Mouse (Mus musculus) left cerebral cortex, postnatal 25 days (tissue): ENCODE measurements around the gene Gm10337. TPM values are rescaled to one million over a fixed set of nuclear protein-coding genes. Genes with fewer than 3 reads are reported as not detected.

Experiments
- DNase-seq, 2 experiments: peaks; one replicate each; pipeline ENCODE4 v3.0.0; 2022; ENCODE audit warnings: low spot score in 2 of 2, mixed read lengths in 1 of 2
- intact Hi-C: fragments of 180-260 bp; cut with DNase I; formaldehyde crosslinking; loops from one replicate; pipeline ENCODE4 v1.15.1; 2025
- total RNA-seq, 2 experiments: library from RNA; stranded (reverse); gene quantifications; 2 replicates each; pipeline ENCODE4 v1.2.3; 2021

The Gm10337 gene
- total RNA-seq, 2 experiments from 2014 or later, result not detected

- DNase-seq, result no peak
- intact Hi-C loops, result no loop called here
Measured at GRCm38 (mm10) chr15:102533926-102534325, 30.4 kb downstream of the Gm10337 start.

- intact Hi-C loops, result no loop called here
- no peak for DNase-seq
Measured at GRCm38 (mm10) chr15:102544801-102545200, 41.3 kb downstream of the Gm10337 start.

- DNase-seq, result no peak
- intact Hi-C loops, result loop anchor here (2.0 kb wide), 2 partner anchors 79 to 125 kb away; partner anchors contain the start of genes Atf7 and Gm28047
Measured at GRCm38 (mm10) chr15:102546246-102546645, 42.7 kb downstream of the Gm10337 start.

GRCm38 (mm10) chr15:102546677-102547427 is 43.3 kb downstream of the Gm10337 start:
- intact Hi-C loops, result loop anchor here (2.0 kb wide), 2 partner anchors 78 to 124 kb away; partner anchors contain the start of genes Atf7 and Gm28047

GRCm38 (mm10) chr15:102547478-102547877 is 44.0 kb downstream of the Gm10337 start:
- no peak for DNase-seq
- intact Hi-C loops, result loop anchor here (2.0 kb wide), 2 partner anchors 77 to 123 kb away; partner anchors contain the start of genes Atf7 and Gm28047

More at GRCm38 (mm10) chr15:102546677-102547427, 43.3 kb downstream of the Gm10337 start:
- peak; percentile 86 to 97 for DNase-seq

- intact Hi-C loops, result no loop called here
- DNase-seq, result no peak
Measured at GRCm38 (mm10) chr15:102552599-102552998, 49.1 kb downstream of the Gm10337 start.

Other genes with a start within 250 kb of the Gm10337 start
- 10 to 100 TPM; 12.7 to 15.4 TPM for gene Rarg, start 246.2 kb upstream of the Gm10337 start, total RNA-seq
- gene Gm9918, start 233.2 kb upstream of the Gm10337 start, total RNA-seq, result not detected
- 10 to 100 TPM; 42.1 to 43.9 TPM for gene Mfsd5, start 224.3 kb upstream of the Gm10337 start, total RNA-seq
- under 1 TPM; 0.60 to 0.76 TPM for gene Espl1, start 207.5 kb upstream of the Gm10337 start, total RNA-seq
- 100 to 1,000 TPM; 365 to 396 TPM for gene Pfdn5, start 177.6 kb upstream of the Gm10337 start, total RNA-seq
- gene Myg1, start 172.0 kb upstream of the Gm10337 start, total RNA-seq, result 10 to 100 TPM; 54.8 to 57.2 TPM
- gene Aaas, start 153.0 kb upstream of the Gm10337 start, total RNA-seq, result 10 to 100 TPM; 14.0 to 16.6 TPM
- gene Sp7, start 136.5 kb upstream of the Gm10337 start, total RNA-seq, result under 1 TPM; 0.41 to 0.66 TPM
- gene Sp1, start 97.6 kb upstream of the Gm10337 start, total RNA-seq, result 10 to 100 TPM; 24.3 to 27.0 TPM
- gene Amhr2, start 58.4 kb upstream of the Gm10337 start, total RNA-seq, result 1 to 10 TPM in 1 of 2 experiments, under 1 TPM in 1; 0.62 to 2.4 TPM
- gene Prr13, start 44.7 kb upstream of the Gm10337 start, total RNA-seq, result 10 to 100 TPM; 35.8 to 42.0 TPM
- gene Pcbp2, start 33.2 kb upstream of the Gm10337 start, total RNA-seq, result 100 to 1,000 TPM; 464 to 469 TPM
- gene Map3k12, start 13.3 kb downstream of the Gm10337 start, total RNA-seq, result 10 to 100 TPM; 93.6 to 96.2 TPM
- 10 to 100 TPM; 26.9 to 28.8 TPM for gene Tarbp2, start 14.5 kb downstream of the Gm10337 start, total RNA-seq
- 1 to 10 TPM; 2.6 to 2.7 TPM for gene Npff, start 21.2 kb downstream of the Gm10337 start, total RNA-seq
- 1 to 10 TPM in 1 of 2 experiments, under 1 TPM in 1; 0.57 to 1.8 TPM for gene Gm28047, start 121.3 kb downstream of the Gm10337 start, total RNA-seq
- gene Atf7, start 121.7 kb downstream of the Gm10337 start, total RNA-seq, result 10 to 100 TPM; 30.9 to 36.8 TPM
- 10 to 100 TPM; 11.6 to 14.2 TPM for gene Atp5g2, start 168.6 kb downstream of the Gm10337 start, total RNA-seq
- 10 to 100 TPM; 64.4 to 68.3 TPM for gene Calcoco1, start 218.5 kb downstream of the Gm10337 start, total RNA-seq